ENCODE assay signal across 8 mouse cellular contexts in the genomic region with DNA sequence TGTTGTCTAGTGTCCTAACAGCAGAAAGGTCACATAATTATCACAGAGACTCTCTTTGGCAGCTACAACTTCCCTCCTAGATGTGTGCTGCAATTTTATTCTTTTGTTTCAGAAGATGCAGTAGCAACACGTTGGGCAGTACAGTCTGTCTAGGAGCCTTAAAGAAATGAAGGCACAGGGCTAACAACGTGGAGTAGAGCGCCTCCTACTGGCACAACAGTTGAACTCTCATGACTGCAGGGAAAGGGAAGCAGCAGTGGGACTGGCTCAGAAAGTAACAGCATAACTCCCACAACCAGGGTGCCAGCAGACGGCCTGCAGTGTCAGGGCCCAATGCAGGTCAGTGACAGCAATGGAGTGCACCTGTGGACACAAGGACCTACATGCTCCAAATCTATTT. TPM values are rescaled to one million over a fixed set of nuclear protein-coding genes. Genes with fewer than 3 reads are reported as not detected.
A peak's percentile ranks its signal among the peaks of the same experiment; 100 is the strongest.
DNase-seq lines count a peak whose midpoint lies in the region; ATAC-seq lines count a peak whose summit lies in the region.

No protein-coding gene starts in this region.

- H3K9ac ChIP-seq in hindbrain, embryonic 16.5 days (ENCODE audit: low read depth, low read length): no peak overlapping the region

- no peak overlapping the region for H3K4me3 ChIP-seq in hindbrain, embryonic 16.5 days (ENCODE audit: low read length)

- DNase-seq in NIH3T3 (ENCODE audit: low read depth): peak; percentile 93
- DNase-seq in cerebellum, adult 8-10 months: peak; percentile 57
- peak; percentile 47 to 82 for DNase-seq in frontal cortex, adult 2 months (ENCODE audit: extremely low spot score in 1 of 2, low spot score in 1 of 2)
- peak; percentile 26 to 68 for DNase-seq in layer of hippocampus, postnatal 25 days (ENCODE audit: extremely low spot score in 1 of 2, low spot score in 1 of 2)
- peak; percentile 78 for DNase-seq in lung, postnatal 36 days
- peak; percentile 61 for DNase-seq in retina, postnatal 7 days (ENCODE audit: low read depth, low spot score)
- DNase-seq in urinary bladder, adult 2 months (ENCODE audit: low spot score): peak; percentile 27

- no peaks in the 10 kb centered on the region for H3K27me3 ChIP-seq in hindbrain, embryonic 16.5 days (replicated peaks; ENCODE audit: control insufficient read depth, insufficient read depth, low read length)

- H3K4me1 ChIP-seq in hindbrain, embryonic 16.5 days (ENCODE audit: control insufficient read depth, insufficient read depth, low read depth, low read length): no peaks in the 10 kb centered on the region

- no peak overlapping the region for H3K4me2 ChIP-seq in hindbrain, embryonic 16.5 days (ENCODE audit: low read length)

- H3K27ac ChIP-seq in hindbrain, embryonic 16.5 days (ENCODE audit: low read depth, low read length): no peak overlapping the region

- WGBS in hindbrain, embryonic 16.5 days: 2% methylated on average over 4 of the region's 4 CpGs

- peaks cover 4% of the 10 kb centered on the region; the same call in 1 of the 2 replicates for H3K36me3 ChIP-seq in hindbrain, embryonic 16.5 days (ENCODE audit: control insufficient read depth, insufficient read depth, low read length)

- peak; percentile 94 for ATAC-seq in hindbrain, embryonic 16.5 days

- no peaks in the 10 kb centered on the region for H3K9me3 ChIP-seq in hindbrain, embryonic 16.5 days (ENCODE audit: control insufficient read depth, low read length)

RNA-seq across cellular contexts. Expression of a gene that starts 50.4 kb away (rescaled TPM):
- polyA plus RNA-seq in frontal cortex, adult 2 months (2012; rRNA removed): 90.2 and 90.9 TPM in 2 replicates
- polyA plus RNA-seq in hindbrain, embryonic 16.5 days (2015; fragmentation: Nextera tagmentation; extraction: Ambion mirVana): 31.5 and 33.8 TPM in 2 replicates
- total RNA-seq in layer of hippocampus, postnatal 25 days (2021): 10 to 100 TPM; 77.2 to 77.3 TPM
- 63.9 and 67.6 TPM in 2 replicates for polyA plus RNA-seq in urinary bladder, adult 2 months (2012; rRNA removed)

Comparison
In these comparisons a context has a peak if more than half of its experiments do, and no peak if none do; other contexts are left out.
1. DNase-seq: peak in every context shown above with its lines; median percentile 93 in NIH3T3; 78 in lung, postnatal 36 days; 64 in frontal cortex, adult 2 months; 61 in retina, postnatal 7 days; 57 in cerebellum, adult 8-10 months; 47 in layer of hippocampus, postnatal 25 days; 27 in urinary bladder, adult 2 months.